Mouse (Mus musculus) MEL (cell line): ENCODE results near the gene Nfix. TPM values are rescaled to one million over a fixed set of nuclear protein-coding genes. Genes with fewer than 3 reads are reported as not detected.

Source experiments
- DNase-seq: peaks from one replicate; pipeline ENCODE4 v3.0.0; 2011; ENCODE audit warnings: low read depth, low spot score
- H3K27ac ChIP-seq: 2 replicates; pipeline ENCODE4 v1.5.1; 2012; ENCODE audit warnings: low read depth, mild to moderate bottlenecking, control low read depth, low read length, moderate library complexity; ENCODE audit not compliant: control insufficient read depth
- H3K27me3 ChIP-seq, 2 experiments: fragments of 150-350 bp in 1 of 2; sonication (generic) in 1 of 2; 2 replicates each; pipeline ENCODE4 v1.6.1; 2012; ENCODE audit warnings: low read length in 2 of 2, mild to moderate bottlenecking in 2 of 2, improper control_type of control experiment in 1 of 2, moderate library complexity in 1 of 2; ENCODE audit not compliant: insufficient read depth in 2 of 2, control insufficient read depth in 1 of 2
- H3K36me3 ChIP-seq, 2 experiments: 2 replicates each; pipeline ENCODE4 v1.6.1; 2012 to 2014; ENCODE audit warnings: low read length in 2 of 2, improper control_type of control experiment in 1 of 2, inconsistent platforms in 1 of 2, mild to moderate bottlenecking in 1 of 2; ENCODE audit not compliant: insufficient read depth in 2 of 2, control insufficient read depth in 1 of 2
- H3K4me1 ChIP-seq, 2 experiments: fragments of 150-350 bp in 1 of 2; sonication (generic) in 1 of 2; 2 replicates each; pipeline ENCODE4 v1.6.1; 2012; ENCODE audit warnings: low read length in 2 of 2, improper control_type of control experiment in 1 of 2, mild to moderate bottlenecking in 1 of 2; ENCODE audit not compliant: insufficient read depth in 2 of 2, control insufficient read depth in 1 of 2
- H3K4me3 ChIP-seq, 2 experiments: fragments of 150-350 bp in 1 of 2; sonication (generic) in 1 of 2; 2 replicates each; pipeline ENCODE4 v1.5.1; 2012; ENCODE audit warnings: low read depth in 2 of 2, low read length in 2 of 2, mild to moderate bottlenecking in 2 of 2, moderate library complexity in 2 of 2, control low read depth in 1 of 2, improper control_type of control experiment in 1 of 2; ENCODE audit not compliant: control insufficient read depth in 1 of 2, insufficient read depth in 1 of 2
- H3K79me2 ChIP-seq: 2 replicates; pipeline ENCODE4 v1.6.1; 2012; ENCODE audit warnings: mild to moderate bottlenecking, low read length, moderate library complexity; ENCODE audit not compliant: control insufficient read depth, poor library complexity, insufficient read depth
- H3K9ac ChIP-seq: 2 replicates; pipeline ENCODE4 v1.6.1; 2012; ENCODE audit warnings: low read depth, mild to moderate bottlenecking, control low read depth, low read length, moderate library complexity; ENCODE audit not compliant: control insufficient read depth, poor library complexity, severe bottlenecking
- H3K9me3 ChIP-seq: fragments of 150-350 bp; sonication (generic); replicated peaks from 2 replicates; pipeline ENCODE4 v1.6.1; 2012; ENCODE audit warnings: mild to moderate bottlenecking, low read length, improper control_type of control experiment, moderate library complexity; ENCODE audit not compliant: insufficient read depth
- BHLHE40 ChIP-seq: IDR thresholded peaks from 2 replicates; pipeline ENCODE4 v1.6.1; 2012; ENCODE audit warnings: low read depth, mild to moderate bottlenecking, inconsistent platforms, low read length, improper control_type of control experiment, borderline replicate concordance
- CHD1 ChIP-seq: IDR thresholded peaks from 2 replicates; pipeline ENCODE4 v1.6.1; 2012; ENCODE audit warnings: low read depth, mild to moderate bottlenecking, inconsistent platforms, low read length, improper control_type of control experiment
- CTCF ChIP-seq, 3 experiments: IDR thresholded peaks in 2 of 3; conservative IDR thresholded peaks in 1 of 3; 2 replicates each; pipeline ENCODE4 v1.5.1; 2011 to 2012; ENCODE audit warnings: low read length in 3 of 3, low read depth in 2 of 3, mild to moderate bottlenecking in 2 of 3, improper control_type of control experiment in 1 of 3, inconsistent platforms in 1 of 3, mixed read lengths in 1 of 3, moderate library complexity in 1 of 3; ENCODE audit not compliant: control insufficient read depth in 1 of 3, insufficient read depth in 1 of 3, poor library complexity in 1 of 3, severe bottlenecking in 1 of 3
- EP300 ChIP-seq, 2 experiments: IDR thresholded peaks; 2 replicates each; pipeline ENCODE4 v1.6.1; 2011; ENCODE audit warnings: improper control_type of control experiment in 2 of 2, low read length in 2 of 2, low read depth in 1 of 2, mild to moderate bottlenecking in 1 of 2
- GATA1 ChIP-seq: IDR thresholded peaks from 2 replicates; pipeline ENCODE4 v1.6.1; 2011; ENCODE audit warnings: low read depth, low read length, improper control_type of control experiment
- JUND ChIP-seq: IDR thresholded peaks from 2 replicates; pipeline ENCODE4 v1.6.1; 2011; ENCODE audit warnings: low read depth, mild to moderate bottlenecking, improper control_type of control experiment, low read length
- KAT2A ChIP-seq: conservative IDR thresholded peaks from 2 replicates; pipeline ENCODE4 v1.6.1; 2012; ENCODE audit warnings: low read depth, low read length, improper control_type of control experiment, inconsistent platforms
- MEF2A ChIP-seq: IDR thresholded peaks from 2 replicates; pipeline ENCODE4 v1.6.1; 2014; ENCODE audit warnings: low read depth, mild to moderate bottlenecking, inconsistent platforms, low read length, improper control_type of control experiment; ENCODE audit not compliant: poor library complexity, insufficient replicate concordance, severe bottlenecking; ENCODE audit errors: extremely low read depth
- MYB ChIP-seq: IDR thresholded peaks from 2 replicates; pipeline ENCODE4 v1.6.1; 2011; ENCODE audit warnings: mild to moderate bottlenecking, low read depth, low read length, improper control_type of control experiment
- NRF1 ChIP-seq: IDR thresholded peaks from 2 replicates; pipeline ENCODE4 v1.6.1; 2014; ENCODE audit warnings: low read depth, mild to moderate bottlenecking, inconsistent platforms, low read length, improper control_type of control experiment, moderate library complexity; ENCODE audit not compliant: poor library complexity, insufficient read depth, severe bottlenecking
- POLR2A ChIP-seq, 2 experiments: IDR thresholded peaks; 2 replicates each; pipeline ENCODE4 v1.6.1; 2011 to 2012; ENCODE audit warnings: low read length in 2 of 2, mild to moderate bottlenecking in 2 of 2, control low read depth in 1 of 2, improper control_type of control experiment in 1 of 2, low read depth in 1 of 2, moderate library complexity in 1 of 2; ENCODE audit not compliant: control insufficient read depth in 1 of 2, insufficient read depth in 1 of 2, poor library complexity in 1 of 2
- POLR2AphosphoS2 ChIP-seq: IDR thresholded peaks from 2 replicates; pipeline ENCODE4 v1.6.1; 2011; ENCODE audit warnings: low read length, improper control_type of control experiment
- POLR2AphosphoS5 ChIP-seq: IDR thresholded peaks from 2 replicates; pipeline ENCODE4 v1.6.1; 2012; ENCODE audit warnings: low read depth, borderline replicate concordance, mild to moderate bottlenecking, inconsistent platforms, low read length, moderate library complexity, mixed read lengths
- RAD21 ChIP-seq: IDR thresholded peaks from 2 replicates; pipeline ENCODE4 v1.6.1; 2011; ENCODE audit warnings: mild to moderate bottlenecking, low read depth, low read length, improper control_type of control experiment
- RCOR1 ChIP-seq: IDR thresholded peaks from 2 replicates; pipeline ENCODE4 v1.6.1; 2012; ENCODE audit warnings: low read depth, mild to moderate bottlenecking, inconsistent platforms, low read length, improper control_type of control experiment
- SMC3 ChIP-seq: IDR thresholded peaks from 2 replicates; pipeline ENCODE4 v1.6.1; 2011; ENCODE audit warnings: low read depth, low read length, improper control_type of control experiment
- TAL1 ChIP-seq: IDR thresholded peaks from 2 replicates; pipeline ENCODE4 v1.6.1; 2012; ENCODE audit warnings: mild to moderate bottlenecking, inconsistent platforms, low read length, moderate library complexity, mixed read lengths
- TCF12 ChIP-seq: IDR thresholded peaks from 2 replicates; pipeline ENCODE4 v1.6.1; 2014; ENCODE audit warnings: low read depth, mild to moderate bottlenecking, inconsistent platforms, low read length, improper control_type of control experiment, moderate library complexity
- UBTF ChIP-seq: IDR thresholded peaks from 2 replicates; pipeline ENCODE4 v1.6.1; 2012; ENCODE audit warnings: low read depth, mild to moderate bottlenecking, inconsistent platforms, low read length, improper control_type of control experiment, moderate library complexity, borderline replicate concordance; ENCODE audit not compliant: insufficient read depth
- ZKSCAN1 ChIP-seq: IDR thresholded peaks from 2 replicates; pipeline ENCODE4 v1.6.1; 2012; ENCODE audit warnings: low read depth, mild to moderate bottlenecking, inconsistent platforms, low read length, improper control_type of control experiment, moderate library complexity
- ZNF384 ChIP-seq: IDR thresholded peaks from 2 replicates; pipeline ENCODE4 v1.6.1; 2012; ENCODE audit warnings: low read depth, mild to moderate bottlenecking, inconsistent platforms, low read length, improper control_type of control experiment
- polyA plus RNA-seq, 2 experiments: library from polyadenylated mRNA; stranded (reverse) in 1 of 2; unstranded in 1 of 2; fragments of >175 nt in 1 of 2; fragments of >200 nt in 1 of 2; gene quantifications; 2 replicates each; pipeline versions ENCODE4 v1.2.1 to v1.2.4; 2012; ENCODE audit warnings: low replicate concordance in 2 of 2, low read depth in 1 of 2; ENCODE audit not compliant: insufficient read length in 2 of 2, insufficient read depth in 1 of 2, missing spikeins in 1 of 2
- total RNA-seq: library from RNA; depleted of rRNA; stranded (reverse); fragments of 300-350 nt; gene quantifications from 2 replicates; pipeline ENCODE4 v1.2.3, GENCODE M21; 2012

The Nfix gene
- total and polyA plus RNA-seq, 3 experiments: 14.4 to 29.1 TPM; not detected in 1

- TF ChIP-seq KAT2A (no peak), MEF2A (no peak), TCF12 (0 out of 2 replicates have a peak, but pooled peaks have one; percentile 23), GATA1 (peak; percentile 58; the same call in 1 of the 2 replicates), RCOR1 (peak; percentile 32; the same call in 1 of the 2 replicates), TAL1 (peak; percentile 72), EP300 (IDR thresholded peaks at IDR 0.05; ENCODE audit: low read depth in 1 of 2, low read length in 2 of 2) (peak in 1 of 2 experiments; percentile 69; a peak in 2 of 4 replicates)
- peak; percentile 49 for DNase-seq
- H3K27ac ChIP-seq: no peak overlapping the region
Measured at GRCm38 (mm10) chr8:84838513-84838912, 38.4 kb upstream of the Nfix start.

GRCm38 (mm10) chr8:84837912-84838470 lies 37.8 kb upstream of the Nfix start:
- peaks cover 3 to 11% of the 10 kb centered on the region in 2 experiments for H3K4me1 ChIP-seq
- no peak overlapping the region for H3K4me3 ChIP-seq
- no peak for DNase-seq
- TF ChIP-seq RAD21: no peak
- no peak for TF ChIP-seq POLR2A (IDR thresholded peaks at IDR 0.05; ENCODE audit: control insufficient read depth in 1 of 2, insufficient read depth in 1 of 2, low read depth in 1 of 2, low read length in 2 of 2, poor library complexity in 1 of 2)
- TF ChIP-seq POLR2AphosphoS5: no peak
- no peak overlapping the region for H3K27ac ChIP-seq
- H3K36me3 ChIP-seq: peaks cover 2 to 26% of the 10 kb centered on the region in 2 experiments; a peak in 3 of 4 replicates
- H3K79me2 ChIP-seq: peaks cover 14% of the 10 kb centered on the region
- H3K27me3 ChIP-seq: no peaks in the 10 kb centered on the region
- no peaks in the 10 kb centered on the region for H3K9me3 ChIP-seq
- no peak overlapping the region for H3K9ac ChIP-seq

More at GRCm38 (mm10) chr8:84838513-84838912, 38.4 kb upstream of the Nfix start:
- H3K4me3 ChIP-seq: no peak overlapping the region
- peaks cover 12% of the 10 kb centered on the region for H3K79me2 ChIP-seq
- no peaks in the 10 kb centered on the region for H3K9me3 ChIP-seq
- peaks cover 5 to 25% of the 10 kb centered on the region in 2 experiments for H3K36me3 ChIP-seq
- no peaks in the 10 kb centered on the region for H3K27me3 ChIP-seq
- peaks cover 2 to 6% of the 10 kb centered on the region in 2 experiments for H3K4me1 ChIP-seq
- H3K9ac ChIP-seq: no peak overlapping the region

GRCm38 (mm10) chr8:84837149-84837911 lies 37.2 kb upstream of the Nfix start:
- H3K9ac ChIP-seq: no peak overlapping the region
- H3K79me2 ChIP-seq: peaks cover 18% of the 10 kb centered on the region
- H3K27ac ChIP-seq: no peak overlapping the region
- peaks cover 3 to 12% of the 10 kb centered on the region in 2 experiments for H3K4me1 ChIP-seq
- peak; percentile 59 for DNase-seq
- H3K9me3 ChIP-seq: no peaks in the 10 kb centered on the region
- peaks cover 2 to 28% of the 10 kb centered on the region in 2 experiments; a peak in 3 of 4 replicates for H3K36me3 ChIP-seq
- H3K27me3 ChIP-seq: no peaks in the 10 kb centered on the region
- no peak overlapping the region for H3K4me3 ChIP-seq
- no peak for TF ChIP-seq TAL1
- TF ChIP-seq EP300 (IDR thresholded peaks at IDR 0.05; ENCODE audit: low read depth in 1 of 2, low read length in 2 of 2): no peak
- no peak for TF ChIP-seq UBTF
- TF ChIP-seq RAD21: no peak
- no peak for TF ChIP-seq BHLHE40
- no peak for TF ChIP-seq SMC3
- TF ChIP-seq CHD1: no peak
- TF ChIP-seq CTCF (IDR thresholded peaks at IDR 0.05 in 2 of 3, conservative IDR thresholded peaks at IDR 0.05 in 1 of 3; ENCODE audit: control insufficient read depth in 1 of 3, insufficient read depth in 1 of 3, low read depth in 2 of 3, low read length in 3 of 3, poor library complexity in 1 of 3, severe bottlenecking in 1 of 3): no peak
- no peak for TF ChIP-seq POLR2AphosphoS2
- TF ChIP-seq ZKSCAN1: no peak
- no peak for TF ChIP-seq MYB
- no peak for TF ChIP-seq MEF2A
- TF ChIP-seq ZNF384: no peak
- no peak for TF ChIP-seq NRF1
- no peak for TF ChIP-seq KAT2A
- no peak for TF ChIP-seq POLR2A (IDR thresholded peaks at IDR 0.05; ENCODE audit: control insufficient read depth in 1 of 2, insufficient read depth in 1 of 2, low read depth in 1 of 2, low read length in 2 of 2, poor library complexity in 1 of 2)
- no peak for TF ChIP-seq RCOR1
- no peak for TF ChIP-seq JUND
